Mouse (Mus musculus) liver, adult 2 months (tissue): ENCODE data around the gene Sorcs1. TPM values are rescaled to one million over a fixed set of nuclear protein-coding genes. Genes with fewer than 3 reads are reported as not detected.

Source experiments
- DNase-seq: peaks from one replicate; pipeline ENCODE4 v3.0.0-alpha.2; 2011; ENCODE audit warnings: low read depth, low spot score; ENCODE audit errors: extremely low read depth
- H3K27ac ChIP-seq: fragments of 200-500 bp; replicated peaks from 2 replicates; pipeline ENCODE4 v1.5.1; 2012; ENCODE audit warnings: low read depth, mild to moderate bottlenecking, control low read depth, inconsistent platforms, low read length; ENCODE audit not compliant: insufficient read depth
- H3K27me3 ChIP-seq: fragments of 200-500 bp; 2 replicates; pipeline ENCODE4 v1.6.1; 2012; ENCODE audit warnings: mild to moderate bottlenecking, moderate library complexity, low read length, inconsistent platforms; ENCODE audit not compliant: control insufficient read depth, insufficient read depth
- H3K36me3 ChIP-seq: fragments of 200-500 bp; 2 replicates; pipeline ENCODE4 v1.6.1; 2012; ENCODE audit warnings: low read length, inconsistent platforms; ENCODE audit not compliant: control insufficient read depth, insufficient read depth
- H3K4me1 ChIP-seq: fragments of 200-500 bp; 2 replicates; pipeline ENCODE4 v1.6.1; 2011; ENCODE audit warnings: low read length; ENCODE audit not compliant: control insufficient read depth, insufficient read depth
- H3K4me3 ChIP-seq: fragments of 200-500 bp; 2 replicates; pipeline ENCODE4 v1.5.1; 2011; ENCODE audit warnings: low read depth, mild to moderate bottlenecking, control low read depth, low read length, moderate library complexity; ENCODE audit not compliant: insufficient read depth
- H3K79me2 ChIP-seq: fragments of 200-500 bp; 2 replicates; pipeline ENCODE4 v1.6.1; 2012; ENCODE audit warnings: inconsistent platforms, mild to moderate bottlenecking, low read length, moderate library complexity; ENCODE audit not compliant: control insufficient read depth, insufficient read depth
- H3K9ac ChIP-seq: fragments of 200-500 bp; 2 replicates; pipeline ENCODE4 v1.6.1; 2012; ENCODE audit warnings: low read depth, mild to moderate bottlenecking, control low read depth, inconsistent platforms, low read length
- CTCF ChIP-seq: fragments of 200-500 bp; IDR thresholded peaks from 2 replicates; pipeline ENCODE4 v1.5.1; 2011; ENCODE audit warnings: low read depth, low read length, control low read depth
- POLR2A ChIP-seq: fragments of 200-500 bp; IDR thresholded peaks from 2 replicates; pipeline ENCODE4 v1.6.1; 2011; ENCODE audit warnings: low read length, control low read depth; ENCODE audit not compliant: insufficient read depth; ENCODE audit errors: extremely low read depth
- WGBS: fragments of 180-500 bp; shearing (Covaris S2); methylation state at CpG from one replicate; pipeline ENCODE4 v1.1.7; 2018; 5-methylcytosine and 5-hydroxymethylcytosine counted together
- polyA plus RNA-seq: library from polyadenylated mRNA; depleted of rRNA; stranded (reverse); fragments of >200 nt; gene quantifications from 2 replicates; pipeline ENCODE4 v1.2.3, GENCODE M21; 2012
- total RNA-seq: library from RNA; depleted of rRNA; stranded (reverse); fragments of >200 nt; gene quantifications from 2 replicates; pipeline ENCODE4 v1.2.3, GENCODE M21; 2014

The Sorcs1 gene
- total and polyA plus RNA-seq, 2 experiments: not detected

GRCm38 (mm10) chr19:50151111-50151510, 527.3 kb downstream of the Sorcs1 start:
- no peak for DNase-seq
- no peak overlapping the region for H3K27ac ChIP-seq
- H3K79me2 ChIP-seq: no peaks in the 10 kb centered on the region
- no peak overlapping the region for H3K9ac ChIP-seq
- 68% methylated on average over 6 of the region's 6 CpGs for WGBS
- H3K36me3 ChIP-seq: no peaks in the 10 kb centered on the region
- TF ChIP-seq POLR2A (no peak), CTCF (no peak)
- H3K27me3 ChIP-seq: no peaks in the 10 kb centered on the region
- no peaks in the 10 kb centered on the region for H3K4me1 ChIP-seq
- H3K4me3 ChIP-seq: no peak overlapping the region

DNA sequence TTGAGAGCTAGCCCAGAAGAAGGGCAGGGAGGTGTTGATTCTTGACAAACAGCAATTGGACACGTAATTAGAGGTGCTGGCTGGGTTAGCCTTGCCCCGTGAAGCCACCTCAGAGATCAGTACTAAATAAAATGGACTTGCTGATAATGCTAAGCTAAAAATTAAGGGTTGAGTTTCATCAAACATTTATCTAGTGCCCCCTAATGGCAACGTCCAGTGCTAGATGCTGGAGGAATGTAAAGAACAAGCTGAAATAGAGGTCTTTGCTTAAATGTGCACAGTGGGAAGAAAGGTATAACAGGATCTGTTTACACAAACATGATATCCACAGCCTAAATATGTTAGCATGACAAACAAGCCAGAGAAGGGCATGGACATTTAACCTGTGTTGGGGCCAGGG, 532.5 kb downstream of the Sorcs1 start:
- WGBS: 36% methylated on average over 3 of the region's 3 CpGs
- no peaks in the 10 kb centered on the region for H3K79me2 ChIP-seq
- no peak overlapping the region for H3K9ac ChIP-seq
- no peaks in the 10 kb centered on the region for H3K4me1 ChIP-seq
- no peak overlapping the region for H3K27ac ChIP-seq
- H3K27me3 ChIP-seq: no peaks in the 10 kb centered on the region
- no peaks in the 10 kb centered on the region for H3K36me3 ChIP-seq
- no peak for DNase-seq
- no peak overlapping the region for H3K4me3 ChIP-seq
- TF ChIP-seq POLR2A: no peak
- no peak for TF ChIP-seq CTCF

DNA sequence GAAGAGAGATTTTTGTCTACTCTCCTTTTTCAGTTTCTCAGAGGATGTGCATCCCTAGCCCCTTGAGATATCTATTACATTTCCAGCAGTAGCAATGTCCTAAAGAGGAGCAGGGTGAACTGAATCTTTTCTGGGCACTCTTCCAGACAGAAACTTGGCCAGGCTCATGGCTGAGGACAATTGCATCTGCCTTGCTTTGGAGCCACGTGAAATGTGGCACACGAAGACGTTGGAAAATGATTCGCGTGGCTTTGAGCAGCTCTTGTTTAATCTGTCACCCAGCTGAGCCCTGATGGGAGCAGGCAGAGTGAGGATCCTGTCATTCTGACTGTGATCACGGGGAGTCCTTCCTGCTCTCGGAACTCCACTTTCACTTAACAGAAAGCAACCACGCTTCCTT, 536.6 kb downstream of the Sorcs1 start:
- TF ChIP-seq POLR2A (no peak), CTCF (no peak)
- no peaks in the 10 kb centered on the region for H3K4me1 ChIP-seq
- WGBS: 71% methylated on average over 8 of the region's 8 CpGs
- no peaks in the 10 kb centered on the region for H3K27me3 ChIP-seq
- H3K9ac ChIP-seq: no peak overlapping the region
- no peak overlapping the region for H3K4me3 ChIP-seq
- DNase-seq: no peak
- no peak overlapping the region for H3K27ac ChIP-seq
- no peaks in the 10 kb centered on the region for H3K79me2 ChIP-seq
- no peaks in the 10 kb centered on the region for H3K36me3 ChIP-seq

- no peaks in the 10 kb centered on the region for H3K36me3 ChIP-seq
- no peak overlapping the region for H3K27ac ChIP-seq
Measured at GRCm38 (mm10) chr19:50134656-50135055, 543.8 kb downstream of the Sorcs1 start.

GRCm38 (mm10) chr19:50105842-50106585, 572.4 kb downstream of the Sorcs1 start:
- WGBS: 66% methylated on average over 4 of the region's 4 CpGs

More at GRCm38 (mm10) chr19:50134656-50135055, 543.8 kb downstream of the Sorcs1 start:
- TF ChIP-seq CTCF (no peak), POLR2A (no peak)
- WGBS: 62% methylated on average over 1 of the region's 1 CpGs
- Histone ChIP-seq H3K4me3 (no peak overlapping the region), H3K9ac (no peak overlapping the region), H3K27me3 (no peaks in the 10 kb centered on the region), H3K79me2 (no peaks in the 10 kb centered on the region), H3K4me1 (no peaks in the 10 kb centered on the region)
- DNase-seq: no peak

More at GRCm38 (mm10) chr19:50105842-50106585, 572.4 kb downstream of the Sorcs1 start:
- Histone ChIP-seq H3K36me3 (no peaks in the 10 kb centered on the region), H3K27me3 (no peaks in the 10 kb centered on the region), H3K79me2 (no peaks in the 10 kb centered on the region), H3K4me3 (no peak overlapping the region), H3K9ac (no peak overlapping the region), H3K27ac (no peak overlapping the region), H3K4me1 (no peaks in the 10 kb centered on the region)
- no peak for DNase-seq
- TF ChIP-seq POLR2A: no peak
- no peak for TF ChIP-seq CTCF
